Mouse (Mus musculus) T-helper 17 cell (primary cell): ENCODE data around the gene Rab28.
"Not testable (repeated sequence)": the region's sequence is repeated elsewhere in the genome, so short reads cannot be mapped to it uniquely, and the experiment has no call there.

ENCODE experiments used
- in situ Hi-C, 2 experiments: fragments of 300-600 bp; cut with MboI, MseI; formaldehyde crosslinking; loops; 1 replicate in 1 of 2; 2 replicates in 1 of 2; pipeline ENCODE4 v1.15.1; 2025; ENCODE audit warnings: high pct_unique_total_duplicates in 2 of 2

Rab28 gene

GRCm38 (mm10) chr5:41708051-41708630, at the start of gene Rab28:
Gene Rab28, minus strand, starts transcription at chr5:41708157.
- in situ Hi-C loops = loop anchor here in 1 of 2 experiments (5.0 kb wide), 1 partner anchor 134 kb away; the partner anchor contains the start of gene Bod1l

DNA sequence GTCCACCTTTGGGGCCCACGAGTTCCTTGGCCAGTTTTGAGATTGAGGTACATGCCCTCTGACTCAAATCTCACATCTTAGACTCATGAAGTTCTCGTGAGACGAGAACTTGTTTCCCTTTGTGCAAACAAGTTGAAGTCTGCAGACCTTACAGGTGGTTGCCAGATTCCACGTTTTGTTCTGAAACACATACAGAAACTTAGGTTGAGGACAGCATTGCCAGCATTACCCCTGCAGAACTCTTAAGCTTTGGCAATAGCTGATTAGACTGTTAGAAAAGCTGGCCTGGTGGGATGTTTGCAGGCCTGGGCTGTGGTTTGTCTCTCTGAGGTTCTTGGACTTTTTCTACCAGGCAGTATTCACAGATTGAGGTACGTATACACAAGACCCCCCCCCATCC, 49.4 kb upstream of the Rab28 start:
- in situ Hi-C loops = loop anchor here in 1 of 2 experiments (25.0 kb wide), 1 partner anchor 1520 kb away; no protein-coding TSS in a partner anchor

GRCm38 (mm10) chr5:41756396-41756795, 48.4 kb upstream of the Rab28 start:
- in situ Hi-C loops = loop anchor here in 1 of 2 experiments (25.0 kb wide), 1 partner anchor 1519 kb away; no protein-coding TSS in a partner anchor

DNA sequence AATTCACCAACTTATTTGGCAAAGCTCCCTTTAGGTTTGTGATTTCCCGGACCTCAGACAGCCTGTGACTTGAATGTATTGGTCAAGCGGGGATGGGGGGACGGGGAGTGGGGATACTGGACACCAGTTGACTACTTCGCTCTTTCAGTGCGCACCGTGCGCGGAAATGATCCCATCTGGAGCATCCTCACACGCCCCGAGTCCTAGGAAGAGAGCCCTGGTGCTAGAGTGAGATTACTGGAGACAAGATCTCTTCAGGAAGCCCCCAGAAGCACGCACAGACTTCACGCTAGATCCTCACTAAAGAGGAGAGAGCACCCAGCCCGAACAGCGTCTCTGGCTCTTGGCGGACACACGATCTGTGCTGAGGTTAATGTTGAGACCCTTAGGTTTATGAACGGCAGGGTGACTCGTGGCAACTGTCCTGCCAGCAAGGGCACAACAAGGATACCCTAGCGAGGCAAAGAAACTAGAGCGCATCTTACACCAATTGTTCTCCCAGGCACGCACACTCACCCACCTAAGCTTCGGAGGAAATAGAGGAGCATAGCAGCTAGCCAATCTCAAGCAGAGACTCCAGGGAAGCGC, 47.5 kb upstream of the Rab28 start:
- in situ Hi-C loops = loop anchor here in 1 of 2 experiments (25.0 kb wide), 1 partner anchor 1518 kb away; no protein-coding TSS in a partner anchor

GRCm38 (mm10) chr5:41754836-41755235, 46.9 kb upstream of the Rab28 start:
- in situ Hi-C loops = loop anchor here in 1 of 2 experiments (25.0 kb wide), 1 partner anchor 1518 kb away; no protein-coding TSS in a partner anchor

DNA sequence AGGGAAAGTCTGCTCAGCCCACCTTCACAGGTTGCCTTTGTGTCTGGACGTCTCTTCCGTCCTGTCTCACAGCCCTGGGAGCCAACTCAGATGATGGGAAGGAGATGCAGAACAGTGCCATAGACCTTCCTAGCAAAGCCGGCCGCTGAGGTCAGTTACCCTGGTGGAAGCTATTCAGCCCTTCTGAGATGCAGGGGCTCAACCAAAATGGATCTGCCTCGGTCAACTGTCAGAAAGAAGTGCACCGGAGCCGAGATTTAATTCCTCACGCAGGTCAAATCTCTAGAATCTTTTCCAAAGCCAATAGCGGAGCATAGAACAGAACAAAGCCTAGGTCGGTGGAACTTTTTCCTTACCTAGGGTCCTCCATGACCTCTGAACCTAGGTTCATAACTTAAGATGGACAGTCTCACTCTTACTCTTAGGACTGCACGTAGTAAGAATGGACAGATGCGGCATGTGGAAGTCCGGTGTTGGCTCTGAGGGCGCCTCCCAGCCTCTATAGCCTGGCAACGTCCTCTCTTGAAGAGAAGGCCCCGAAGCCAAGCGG, 46.3 kb upstream of the Rab28 start:
- in situ Hi-C loops = loop anchor here in 1 of 2 experiments (25.0 kb wide), 1 partner anchor 1517 kb away; no protein-coding TSS in a partner anchor

GRCm38 (mm10) chr5:41752721-41753120, 44.8 kb upstream of the Rab28 start:
- in situ Hi-C loops = loop anchor here in 1 of 2 experiments (25.0 kb wide), 1 partner anchor 1515 kb away; no protein-coding TSS in a partner anchor

DNA sequence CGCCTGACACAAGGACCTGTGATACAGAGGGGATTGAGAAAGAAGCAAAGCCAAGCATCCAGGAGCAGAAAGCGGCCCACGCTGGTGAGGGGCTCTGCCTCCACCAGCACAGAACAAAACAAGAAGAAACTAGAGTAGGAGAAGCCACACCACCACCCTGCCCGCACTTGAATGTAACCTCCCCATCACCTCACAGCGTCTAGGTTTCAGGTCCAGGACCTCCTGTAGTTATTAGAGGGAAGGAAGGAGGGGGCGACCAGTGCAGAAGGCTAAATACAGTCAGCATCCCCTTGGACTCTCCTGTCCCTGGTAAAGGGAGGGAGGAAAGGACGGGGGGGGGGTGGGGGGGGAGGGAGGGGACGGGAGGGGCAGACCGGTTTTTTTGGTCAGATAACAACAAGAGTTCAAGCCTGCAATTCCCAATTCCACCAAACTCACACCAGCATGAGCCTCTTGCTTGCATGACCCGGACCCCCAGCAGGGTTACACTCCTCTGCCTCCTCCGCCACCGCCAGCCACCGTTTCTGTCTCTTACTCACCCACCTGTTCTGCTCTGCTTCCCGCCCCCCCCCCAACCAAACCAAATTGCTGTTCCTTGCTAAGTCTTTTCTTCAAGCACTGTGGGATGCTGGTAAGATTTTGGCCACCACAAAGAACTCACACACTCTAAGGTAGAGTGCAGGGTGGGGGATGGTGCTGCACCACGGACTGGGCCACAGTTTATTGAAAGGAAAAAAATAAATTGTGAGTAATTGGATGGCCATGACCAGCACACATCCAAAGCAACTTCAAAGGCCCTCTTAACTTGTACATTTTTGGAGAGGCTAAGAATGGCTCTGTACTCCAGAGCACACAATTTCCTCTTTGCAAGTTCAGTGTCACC, 37.2 kb upstream of the Rab28 start:
- in situ Hi-C loops = no loop called here

DNA sequence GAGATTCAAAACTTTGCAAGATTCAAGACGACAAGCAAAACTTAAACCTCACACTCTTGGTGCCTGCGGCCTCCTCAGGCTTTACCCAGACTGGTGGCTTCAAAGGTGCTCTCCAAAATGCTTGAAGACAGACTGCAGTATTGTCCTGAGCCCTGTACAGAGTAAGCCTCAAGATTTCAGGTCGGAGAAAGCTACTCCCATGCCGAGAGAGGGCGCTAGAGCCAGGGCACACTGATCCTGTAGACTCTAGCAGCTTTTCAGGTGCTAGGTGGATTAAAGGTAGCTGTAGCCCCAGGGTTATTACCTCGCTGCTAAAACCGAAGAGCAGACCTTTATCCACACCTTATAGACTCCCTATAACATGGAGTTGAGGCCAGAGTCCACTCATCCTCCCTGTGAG, 36.3 kb upstream of the Rab28 start:
- in situ Hi-C loops = no loop called here

DNA sequence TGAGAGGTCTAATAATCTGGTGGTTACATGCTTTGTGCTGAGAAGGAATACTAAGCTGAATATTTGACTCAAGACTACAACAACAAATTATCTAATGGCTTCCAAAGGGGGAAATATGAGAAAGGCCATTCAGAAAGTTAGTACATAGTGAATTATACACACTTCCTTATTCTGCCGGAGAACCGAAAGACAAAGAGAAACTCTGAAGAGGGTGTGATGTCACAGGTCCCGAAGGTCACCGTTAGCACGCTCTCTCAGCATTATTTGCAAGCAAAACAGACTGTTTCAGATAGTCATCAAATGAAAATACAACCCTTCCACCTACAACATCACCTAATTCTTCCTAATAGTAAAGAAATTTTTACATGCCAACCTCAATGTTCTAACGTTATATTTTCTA, 30.9 kb upstream of the Rab28 start:
- in situ Hi-C loops = no loop called here

- in situ Hi-C loops = no loop called here
Measured at GRCm38 (mm10) chr5:41737039-41737438, 29.1 kb upstream of the Rab28 start.

GRCm38 (mm10) chr5:41727017-41727416, 19.1 kb upstream of the Rab28 start:
- in situ Hi-C loops = no loop called here

GRCm38 (mm10) chr5:41725573-41725972, 17.6 kb upstream of the Rab28 start:
- in situ Hi-C loops = no loop called here

DNA sequence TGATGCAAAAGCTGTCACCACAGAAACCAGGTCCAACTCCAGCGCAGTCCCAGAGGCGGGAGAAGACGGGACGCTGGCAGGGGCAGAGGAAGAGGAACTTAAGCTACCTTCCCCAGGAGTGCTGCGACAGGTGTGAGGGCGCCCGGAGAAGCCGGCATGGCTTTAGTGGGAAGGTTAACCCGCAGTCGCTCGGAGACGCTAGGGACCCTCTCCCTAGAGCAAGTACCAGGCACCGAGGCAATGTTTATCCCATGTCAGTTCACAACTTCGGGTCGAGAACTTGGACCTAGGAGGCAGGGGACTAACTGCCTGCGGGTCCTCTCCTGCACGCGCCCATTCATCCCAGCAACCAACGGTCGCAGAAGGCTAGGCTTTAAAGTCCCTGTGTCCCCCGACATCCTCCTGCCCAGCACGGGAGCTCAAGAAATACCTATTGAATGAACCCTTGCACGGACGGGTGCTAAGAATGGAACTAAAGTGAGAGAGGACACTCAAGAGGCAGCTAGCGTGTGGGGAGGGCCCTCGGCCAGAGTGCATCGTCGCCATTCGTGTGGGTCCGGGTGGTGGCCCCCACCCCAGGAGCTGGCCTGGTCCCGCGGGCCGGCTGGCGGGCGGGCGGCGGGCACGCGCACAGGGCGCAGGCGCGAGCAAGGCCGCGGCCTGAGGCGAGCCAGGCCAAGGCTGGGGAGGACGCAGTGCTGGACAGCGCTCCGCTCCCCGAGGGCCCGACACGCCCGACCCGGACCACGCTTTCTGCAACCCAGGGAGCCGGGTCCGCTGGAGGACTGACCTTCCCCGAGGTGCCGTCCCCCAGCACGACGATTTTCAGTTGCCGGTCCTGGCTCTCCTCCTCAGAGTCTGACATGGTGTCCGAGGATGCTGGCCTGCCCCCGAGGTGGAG, 592 bp downstream of the Rab28 start:
- in situ Hi-C loops = loop anchor here in 1 of 2 experiments (5.0 kb wide), 1 partner anchor 135 kb away; the partner anchor contains the start of gene Bod1l

DNA sequence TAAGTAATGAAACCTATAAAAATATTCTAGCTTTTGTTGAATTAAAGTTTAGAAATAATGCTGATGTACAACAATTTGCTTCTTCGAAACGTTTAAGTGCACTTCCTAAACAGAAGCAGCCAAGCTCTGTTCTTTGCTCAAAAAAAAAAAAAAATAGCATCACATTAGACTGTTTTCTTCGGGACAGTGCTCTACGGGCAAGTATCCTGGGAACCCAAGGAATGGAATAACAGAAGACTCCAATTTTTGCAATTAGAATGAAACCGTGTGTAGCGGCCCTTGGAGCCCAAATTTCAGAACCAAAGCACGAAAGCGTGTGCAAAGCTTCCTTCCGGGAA, 1.2 kb downstream of the Rab28 start:
- in situ Hi-C loops = loop anchor here in 1 of 2 experiments (5.0 kb wide), 1 partner anchor 136 kb away; the partner anchor contains the start of gene Bod1l

- in situ Hi-C loops = not testable (repeated sequence)
Measured at GRCm38 (mm10) chr5:41701085-41701484, 6.9 kb downstream of the Rab28 start.

DNA sequence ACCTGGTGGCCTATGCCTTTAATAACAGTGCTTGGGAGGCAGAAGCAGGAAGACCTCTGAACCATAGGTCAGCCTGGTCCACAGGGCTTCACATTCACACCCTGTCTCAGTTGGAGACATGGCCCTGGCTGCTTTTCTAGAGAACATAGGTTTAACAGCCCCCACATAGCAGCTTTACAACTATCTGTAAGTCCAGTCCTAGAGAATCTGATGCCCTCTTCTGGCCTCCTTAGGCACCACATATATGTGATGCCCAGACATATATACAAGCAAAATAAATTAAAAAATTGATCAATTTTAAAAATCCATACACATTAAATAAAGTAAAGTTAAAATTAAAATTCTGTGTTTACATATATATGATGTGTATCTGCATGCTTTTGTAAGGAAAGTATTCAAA, 10.0 kb downstream of the Rab28 start:
- in situ Hi-C loops = no loop called here

DNA sequence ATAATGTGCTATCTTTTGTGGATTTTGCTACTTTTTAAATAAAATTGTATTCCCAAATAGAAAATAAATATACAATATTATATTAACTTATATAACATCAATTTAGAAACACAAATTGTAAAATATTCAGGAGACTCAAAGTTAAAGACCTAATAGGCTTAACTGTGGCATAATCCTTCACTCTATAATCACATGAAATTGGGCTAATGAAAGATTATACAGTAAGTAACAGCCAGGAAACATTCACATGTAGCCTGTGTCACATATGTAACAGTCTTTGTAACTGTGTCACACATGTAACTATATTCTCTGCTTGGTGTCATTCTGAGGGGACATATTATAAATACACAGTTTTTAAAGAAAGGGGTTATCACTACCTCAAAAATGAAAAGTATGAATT, 22.9 kb downstream of the Rab28 start:
- in situ Hi-C loops = no loop called here

DNA sequence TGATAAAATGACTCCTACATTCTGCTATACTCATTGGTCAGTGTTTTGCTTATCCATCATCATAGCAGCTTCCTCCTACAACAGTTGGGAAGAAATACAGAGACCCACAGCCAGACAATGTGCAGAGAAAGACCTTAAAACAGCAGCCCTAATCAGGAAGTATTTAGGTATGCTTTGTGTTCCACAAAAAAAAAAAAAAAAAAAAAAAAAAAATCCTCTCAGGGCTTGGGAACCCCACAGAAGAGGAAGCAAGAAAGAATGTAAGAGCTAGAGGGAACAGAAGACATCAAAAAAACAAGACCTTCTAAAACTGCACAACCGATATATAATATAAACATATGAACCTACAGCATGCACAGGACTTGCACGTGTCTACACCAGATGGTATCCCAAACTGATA, 24.0 kb downstream of the Rab28 start:
- in situ Hi-C loops = no loop called here

- in situ Hi-C loops = loop anchor here in 1 of 2 experiments (5.0 kb wide), 1 partner anchor 46 kb away; no protein-coding TSS in a partner anchor
Measured at GRCm38 (mm10) chr5:41666012-41666411, 41.9 kb downstream of the Rab28 start.
